Comparison of ENCODE assay signal across 23 mouse cellular contexts in the genomic region with DNA sequence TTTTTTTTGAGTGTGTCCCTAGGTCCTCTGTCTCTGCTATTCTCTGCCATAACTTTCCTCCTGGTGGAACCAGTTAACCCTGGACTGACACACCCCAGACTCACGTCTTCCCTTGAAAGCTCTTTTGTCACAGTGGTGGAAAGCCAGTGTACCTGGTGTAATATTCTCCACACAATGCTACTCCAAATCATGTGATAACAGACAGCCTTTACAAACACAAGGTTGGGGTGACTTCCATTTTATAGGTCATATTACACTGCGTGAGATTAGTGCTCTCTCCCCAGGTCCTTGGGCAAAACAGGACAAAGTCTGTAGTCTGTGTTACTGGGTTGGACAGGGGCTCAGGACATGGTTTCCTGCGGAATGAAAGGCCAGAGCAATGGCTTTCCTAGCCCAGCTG.
DNase-seq lines count a peak whose midpoint lies in the region; ATAC-seq and TF ChIP-seq lines count a peak whose summit lies in the region.
"Had no signal": no experiment of that assay in that cellular context is flagged by ENCODE, and none has a peak within 500 bp of the region (broad histone marks: within the 10 kb centered on the region; RNA-seq: fewer than 3 reads in every experiment).

No protein-coding gene starts in this region.

- no peaks in the 10 kb centered on the region for H3K9me3 ChIP-seq in intestine, embryonic 15.5 days
- no peaks in the 10 kb centered on the region for H3K9me3 ChIP-seq in intestine, postnatal 0 days (ENCODE audit: control insufficient read depth)
- no peaks in the 10 kb centered on the region for H3K9me3 ChIP-seq in stomach, embryonic 15.5 days
- H3K9me3 ChIP-seq in stomach, postnatal 0 days (ENCODE audit: control insufficient read depth, low read length) = no peaks in the 10 kb centered on the region
- no peaks in the 10 kb centered on the region for H3K9me3 ChIP-seq in intestine, embryonic 16.5 days (ENCODE audit: control insufficient read depth, low read length)

- H3K27ac ChIP-seq in intestine, embryonic 15.5 days = no peak overlapping the region
- H3K27ac ChIP-seq in intestine, postnatal 0 days (ENCODE audit: low read depth, low read length) = no peak overlapping the region
- no peak overlapping the region for H3K27ac ChIP-seq in stomach, embryonic 15.5 days
- no peak overlapping the region for H3K27ac ChIP-seq in stomach, postnatal 0 days (replicated peaks)
- H3K27ac ChIP-seq in intestine, embryonic 16.5 days (ENCODE audit: low read length) = no peak overlapping the region

- TF ChIP-seq EP300 in stomach, postnatal 0 days (optimal IDR thresholded peaks at IDR 0.05) = no peak

- no peak overlapping the region for H3K4me3 ChIP-seq in intestine, embryonic 15.5 days (replicated peaks)
- H3K4me3 ChIP-seq in intestine, postnatal 0 days (ENCODE audit: low read depth, low read length) = no peak overlapping the region
- no peak overlapping the region for H3K4me3 ChIP-seq in stomach, embryonic 15.5 days (replicated peaks)
- H3K4me3 ChIP-seq in stomach, postnatal 0 days (ENCODE audit: low read depth, low read length) = no peak overlapping the region
- no peak overlapping the region for H3K4me3 ChIP-seq in intestine, embryonic 16.5 days (ENCODE audit: low read length)

- 65% methylated on average over 3 of the region's 3 CpGs for WGBS in intestine, embryonic 15.5 days
- WGBS in intestine, postnatal 0 days = 43% methylated on average over 3 of the region's 3 CpGs
- WGBS in stomach, embryonic 15.5 days = 71% methylated on average over 3 of the region's 3 CpGs
- WGBS in stomach, postnatal 0 days = 60% methylated on average over 3 of the region's 3 CpGs
- 71% methylated on average over 3 of the region's 3 CpGs for WGBS in intestine, embryonic 16.5 days

- TF ChIP-seq CTCF in intestine, postnatal 0 days (IDR thresholded peaks at IDR 0.05; ENCODE audit: low read depth) = no peak
- TF ChIP-seq CTCF in stomach, postnatal 0 days (IDR thresholded peaks at IDR 0.05; ENCODE audit: low read depth) = no peak

- no peaks in the 10 kb centered on the region for H3K4me1 ChIP-seq in intestine, embryonic 15.5 days (replicated peaks)
- H3K4me1 ChIP-seq in intestine, postnatal 0 days (replicated peaks; ENCODE audit: control insufficient read depth, insufficient read depth, low read length) = no peaks in the 10 kb centered on the region
- H3K4me1 ChIP-seq in stomach, embryonic 15.5 days = no peaks in the 10 kb centered on the region
- no peaks in the 10 kb centered on the region for H3K4me1 ChIP-seq in stomach, postnatal 0 days (replicated peaks; ENCODE audit: control insufficient read depth, insufficient read depth)
- H3K4me1 ChIP-seq in intestine, embryonic 16.5 days (ENCODE audit: control insufficient read depth, insufficient read depth, low read length) = no peaks in the 10 kb centered on the region

- peak; percentile 51 for DNase-seq in heart, adult 11 months
- DNase-seq in heart, postnatal 14 days = no peak
- no peak for DNase-seq in stomach, postnatal 0 days (ENCODE audit: low spot score)
- no peak for DNase-seq in c-Kit-positive CD71-positive TER-119-positive erythroid progenitor cells, embryonic 14.5 days (ENCODE audit: low spot score)
- DNase-seq: adrenal gland, adult 2 months; adrenal gland, adult 8-10 months; adrenal gland, postnatal 10 days; adrenal gland, postnatal 14 days; adrenal gland, postnatal 25 days; adrenal gland, postnatal 36 days; B cell, adult 2 months; cerebellum, adult 11 months; cerebellum, adult 11-12 months; cerebellum, adult 18-20 months had no signal

- intact Hi-C loops in heart, postnatal 14 days (cut with DNase I) = no loop called here

- H3K36me3 ChIP-seq in intestine, embryonic 15.5 days = no peaks in the 10 kb centered on the region
- H3K36me3 ChIP-seq in intestine, postnatal 0 days (ENCODE audit: control insufficient read depth, insufficient read depth) = no peaks in the 10 kb centered on the region
- no peaks in the 10 kb centered on the region for H3K36me3 ChIP-seq in stomach, embryonic 15.5 days
- no peaks in the 10 kb centered on the region for H3K36me3 ChIP-seq in stomach, postnatal 0 days (ENCODE audit: control insufficient read depth, insufficient read depth, low read length)
- no peaks in the 10 kb centered on the region for H3K36me3 ChIP-seq in intestine, embryonic 16.5 days (ENCODE audit: control insufficient read depth, insufficient read depth, low read length)
- H3K36me3 ChIP-seq: G1E had no signal

- H3K27me3 ChIP-seq in intestine, embryonic 15.5 days (replicated peaks) = no peaks in the 10 kb centered on the region
- no peaks in the 10 kb centered on the region for H3K27me3 ChIP-seq in intestine, postnatal 0 days (replicated peaks; ENCODE audit: control insufficient read depth, insufficient read depth, low read length)
- no peaks in the 10 kb centered on the region for H3K27me3 ChIP-seq in stomach, embryonic 15.5 days (replicated peaks)
- no peaks in the 10 kb centered on the region for H3K27me3 ChIP-seq in stomach, postnatal 0 days (ENCODE audit: control insufficient read depth, insufficient read depth, low read length)
- no peaks in the 10 kb centered on the region for H3K27me3 ChIP-seq in intestine, embryonic 16.5 days (replicated peaks; ENCODE audit: control insufficient read depth, insufficient read depth, low read length)
- H3K27me3 ChIP-seq: CH12.LX, Patski had no signal

- H3K4me2 ChIP-seq in intestine, embryonic 15.5 days (replicated peaks) = no peak overlapping the region
- no peak overlapping the region for H3K4me2 ChIP-seq in intestine, postnatal 0 days (replicated peaks; ENCODE audit: low read depth)
- no peak overlapping the region for H3K4me2 ChIP-seq in stomach, embryonic 15.5 days
- no peak overlapping the region for H3K4me2 ChIP-seq in stomach, postnatal 0 days (replicated peaks; ENCODE audit: low read depth)
- H3K4me2 ChIP-seq in intestine, embryonic 16.5 days (ENCODE audit: low read depth, low read length) = no peak overlapping the region

- ATAC-seq in intestine, embryonic 15.5 days = peak; percentile 51
- no peak for ATAC-seq in intestine, postnatal 0 days
- ATAC-seq in stomach, embryonic 15.5 days (ENCODE audit: insufficient read depth, low FRiP score, low read depth) = peak; percentile 31; the same call in 1 of the 2 replicates
- ATAC-seq in stomach, postnatal 0 days (ENCODE audit: low FRiP score, low TSS enrichment) = no peak
- ATAC-seq in intestine, embryonic 16.5 days = peak; percentile 46; the same call in 1 of the 2 replicates
- ATAC-seq: activated CD4-positive, CD25-positive, alpha-beta regulatory T cell, adult 4 months; CD4-positive, CD25-positive, alpha-beta regulatory T cell, adult 4 months; Patski had no signal

- no peak overlapping the region for H3K9ac ChIP-seq in intestine, embryonic 15.5 days
- no peak overlapping the region for H3K9ac ChIP-seq in intestine, postnatal 0 days (ENCODE audit: low read depth, low read length)
- no peak overlapping the region for H3K9ac ChIP-seq in stomach, embryonic 15.5 days
- no peak overlapping the region for H3K9ac ChIP-seq in stomach, postnatal 0 days (ENCODE audit: low read length)
- no peak overlapping the region for H3K9ac ChIP-seq in intestine, embryonic 16.5 days (ENCODE audit: low read depth, low read length)

Comparison
In these comparisons a context has a peak if more than half of its experiments do, and no peak if none do; other contexts are left out.
1. ATAC-seq: peak in intestine, embryonic 15.5 days (single experiment), stomach, embryonic 15.5 days (single experiment) and intestine, embryonic 16.5 days (single experiment); none in intestine, postnatal 0 days (single experiment) and stomach, postnatal 0 days (single experiment).